Mouse (Mus musculus) midbrain, embryonic 10.5 days (tissue): ENCODE measurements around the gene Rab15. TPM values are rescaled to one million over a fixed set of nuclear protein-coding genes. Genes with fewer than 3 reads are reported as not detected.

Experiments used
- DNase-seq: peaks from one replicate; pipeline ENCODE4 v3.0.0-alpha.2; 2017; ENCODE audit warnings: low spot score
- H3K27ac ChIP-seq: fragments of 300-500 bp; sonication (generic); replicated peaks from 2 replicates; pipeline ENCODE4 v1.5.1; 2016; ENCODE audit warnings: mild to moderate bottlenecking
- H3K27me3 ChIP-seq: fragments of 300-500 bp; sonication (generic); 2 replicates; pipeline ENCODE4 v1.6.1; 2016; ENCODE audit warnings: low read depth, mild to moderate bottlenecking; ENCODE audit not compliant: poor library complexity, severe bottlenecking
- H3K36me3 ChIP-seq: fragments of 300-500 bp; sonication (generic); 2 replicates; pipeline ENCODE4 v1.6.1; 2016; ENCODE audit warnings: mild to moderate bottlenecking, moderate library complexity
- H3K4me1 ChIP-seq: fragments of 300-500 bp; sonication (generic); 2 replicates; pipeline ENCODE4 v1.6.1; 2016
- H3K4me3 ChIP-seq: fragments of 300-500 bp; sonication (generic); 2 replicates; pipeline ENCODE4 v1.5.1; 2016; ENCODE audit warnings: mild to moderate bottlenecking, moderate library complexity
- H3K9me3 ChIP-seq: fragments of 300-500 bp; sonication (generic); replicated peaks from 2 replicates; pipeline ENCODE4 v1.6.1; 2016; ENCODE audit warnings: mild to moderate bottlenecking
- WGBS: fragments of 180-500 bp; shearing (Covaris S2); methylation state at CpG from one replicate; pipeline ENCODE4 v1.1.7; 2016; 5-methylcytosine and 5-hydroxymethylcytosine counted together
- polyA plus RNA-seq: library from polyadenylated mRNA; unstranded; fragments of >200 nt; fragmentation: Nextera tagmentation; extraction: Ambion mirVana; gene quantifications from 2 replicates; pipeline ENCODE4 v1.2.1, GENCODE M21; 2016

Rab15 gene
- polyA plus RNA-seq, 1 experiment from 2014 or later = 14.5 TPM

DNA sequence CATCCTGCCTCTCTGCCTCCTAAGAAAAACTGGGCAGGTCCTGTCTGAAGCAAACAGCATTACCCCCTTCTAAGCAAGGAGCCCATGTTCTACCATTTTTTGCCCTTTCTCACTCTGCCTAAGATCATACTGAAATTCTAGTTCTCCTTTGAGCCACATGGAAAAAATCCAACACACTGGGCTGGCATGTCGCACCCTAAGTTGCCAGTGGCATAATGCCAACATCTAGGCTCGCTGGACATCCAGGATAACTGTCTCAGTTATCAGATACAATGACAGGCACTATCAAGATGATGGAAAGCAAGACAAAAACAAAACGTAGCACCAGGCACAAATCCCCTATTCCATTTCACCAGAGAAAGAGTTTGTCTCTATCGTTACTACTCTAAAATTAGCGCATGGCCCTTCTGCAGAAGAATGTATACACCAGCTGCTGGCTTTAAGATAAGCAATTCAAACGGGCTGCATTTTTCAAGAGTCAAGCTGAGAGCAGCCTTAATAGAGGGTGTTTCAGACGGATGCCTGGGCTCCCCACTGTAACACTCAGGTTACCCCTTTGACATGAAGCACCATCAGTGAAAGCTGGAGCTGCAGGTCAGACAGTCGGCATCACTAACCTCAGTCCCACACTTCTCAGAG, 32.1 kb downstream of the Rab15 start:
- H3K9me3 ChIP-seq = no peaks in the 10 kb centered on the region
- no peak for DNase-seq

DNA sequence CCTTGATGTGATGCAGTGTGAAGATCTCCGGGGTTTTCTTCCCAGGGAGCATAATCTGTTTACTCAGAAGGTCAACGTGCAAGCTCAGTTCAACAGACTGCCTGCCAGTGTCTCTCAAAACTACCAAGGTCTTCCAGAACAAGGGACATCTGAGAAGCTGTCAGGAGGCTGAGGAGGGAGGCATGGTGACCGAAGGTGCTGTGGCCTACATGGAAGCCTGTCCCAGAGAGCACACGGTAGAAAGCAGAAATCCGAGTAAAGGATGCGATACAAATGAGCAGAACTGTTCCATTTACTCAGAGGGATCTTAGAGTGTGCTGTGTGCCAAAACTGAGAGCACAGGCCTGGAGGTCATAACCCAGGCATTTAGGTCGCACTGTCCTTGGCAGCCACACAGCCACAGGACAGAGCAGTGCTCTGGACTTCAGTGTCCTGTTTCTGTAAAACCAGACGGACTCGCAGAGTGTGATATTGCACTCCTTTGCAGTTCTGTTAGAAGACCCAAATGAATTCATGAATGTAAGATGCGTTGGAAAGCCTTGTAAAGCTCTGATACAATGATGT, 38.6 kb downstream of the Rab15 start:
- H3K27ac ChIP-seq = peak overlapping the region; percentile 28; the same call in 1 of the 2 replicates
- no peaks in the 10 kb centered on the region for H3K27me3 ChIP-seq
- H3K36me3 ChIP-seq = no peaks in the 10 kb centered on the region
- peaks cover 18% of the 10 kb centered on the region for H3K4me1 ChIP-seq
- no peaks in the 10 kb centered on the region for H3K9me3 ChIP-seq
- DNase-seq = no peak
- WGBS = 75% methylated on average over 10 of the region's 10 CpGs
- H3K4me3 ChIP-seq = no peak overlapping the region

More for the DNA sequence above, 32.1 kb downstream of the Rab15 start:
- WGBS = 77% methylated on average over 8 of the region's 8 CpGs
- Histone ChIP-seq H3K27ac (no peak overlapping the region), H3K36me3 (no peaks in the 10 kb centered on the region), H3K4me1 (no peaks in the 10 kb centered on the region), H3K27me3 (no peaks in the 10 kb centered on the region), H3K4me3 (no peak overlapping the region)

GRCm38 (mm10) chr12:76780639-76781468, 41.9 kb downstream of the Rab15 start:
- WGBS = 69% methylated on average over 12 of the region's 12 CpGs
- Histone ChIP-seq H3K9me3 (no peaks in the 10 kb centered on the region), H3K4me1 (peaks cover 18% of the 10 kb centered on the region), H3K36me3 (peaks cover 4% of the 10 kb centered on the region), H3K27me3 (no peaks in the 10 kb centered on the region), H3K27ac (peak overlapping the region; percentile 50), H3K4me3 (no peak overlapping the region)
- no peak for DNase-seq

DNA sequence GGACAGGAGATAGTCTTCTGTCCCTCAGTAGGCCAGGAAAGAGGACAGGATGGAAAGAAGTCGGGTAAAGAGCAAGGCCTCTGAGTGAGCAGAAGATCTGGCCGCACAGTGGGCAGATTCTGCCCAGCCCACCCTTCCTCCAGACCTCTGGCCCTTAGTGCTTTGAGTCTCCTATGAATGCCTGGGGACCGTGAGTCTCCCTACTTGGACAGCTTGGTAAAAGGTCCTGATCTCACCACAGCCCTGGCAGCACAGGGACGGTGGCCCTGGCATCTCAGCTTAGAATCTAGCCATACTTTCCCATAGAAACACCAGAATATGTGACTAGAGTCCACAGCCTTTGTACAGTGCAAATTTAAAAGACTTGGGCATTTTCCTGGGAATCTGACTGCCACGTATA, 42.8 kb downstream of the Rab15 start:
- Histone ChIP-seq H3K27ac (no peak overlapping the region), H3K9me3 (no peaks in the 10 kb centered on the region), H3K4me3 (no peak overlapping the region), H3K4me1 (peaks cover 18% of the 10 kb centered on the region), H3K27me3 (no peaks in the 10 kb centered on the region), H3K36me3 (peaks cover 4% of the 10 kb centered on the region)
- DNase-seq = no peak
- WGBS = 84% methylated on average over 5 of the region's 5 CpGs

- Histone ChIP-seq H3K4me1 (peaks cover 8% of the 10 kb centered on the region), H3K9me3 (no peaks in the 10 kb centered on the region), H3K27me3 (no peaks in the 10 kb centered on the region), H3K36me3 (peaks cover 4% of the 10 kb centered on the region), H3K27ac (no peak overlapping the region), H3K4me3 (no peak overlapping the region)
- 89% methylated on average over 10 of the region's 10 CpGs for WGBS
- DNase-seq = no peak
Measured at GRCm38 (mm10) chr12:76778305-76779083, 44.2 kb downstream of the Rab15 start.

- H3K27me3 ChIP-seq = no peaks in the 10 kb centered on the region
- DNase-seq = no peak
- no peak overlapping the region for H3K27ac ChIP-seq
- no peaks in the 10 kb centered on the region for H3K9me3 ChIP-seq
- peaks cover 8% of the 10 kb centered on the region for H3K4me1 ChIP-seq
- H3K4me3 ChIP-seq = no peak overlapping the region
- H3K36me3 ChIP-seq = peaks cover 4% of the 10 kb centered on the region
Measured at GRCm38 (mm10) chr12:76777845-76778244, 44.9 kb downstream of the Rab15 start.

DNA sequence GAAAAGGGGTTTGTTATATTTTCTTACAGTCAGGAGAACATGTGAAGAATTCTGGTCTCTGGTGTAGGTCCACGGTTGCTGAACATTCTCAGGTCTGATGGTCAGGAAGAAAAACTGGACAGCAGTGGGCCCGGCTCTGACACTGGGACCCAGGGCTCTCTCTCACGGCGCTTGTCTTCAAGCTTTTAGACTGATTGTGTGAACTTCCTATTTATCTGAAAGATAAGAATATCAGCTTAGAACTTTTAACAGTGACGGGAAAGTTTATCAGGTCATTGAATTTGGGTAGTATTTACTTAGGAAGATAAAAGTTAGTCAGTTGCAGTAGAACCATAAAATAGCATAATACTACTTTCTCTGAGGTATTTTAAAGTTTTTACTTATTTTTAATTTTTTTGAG, 45.8 kb downstream of the Rab15 start:
- no peaks in the 10 kb centered on the region for H3K9me3 ChIP-seq
- 94% methylated on average over 5 of the region's 5 CpGs for WGBS
- no peak overlapping the region for H3K4me3 ChIP-seq
- DNase-seq = no peak
- H3K27ac ChIP-seq = no peak overlapping the region
- H3K27me3 ChIP-seq = no peaks in the 10 kb centered on the region
- H3K4me1 ChIP-seq = peaks cover 8% of the 10 kb centered on the region
- peaks cover 4% of the 10 kb centered on the region for H3K36me3 ChIP-seq

GRCm38 (mm10) chr12:76775132-76775531, 47.6 kb downstream of the Rab15 start:
- no peaks in the 10 kb centered on the region for H3K9me3 ChIP-seq
- H3K4me3 ChIP-seq = no peak overlapping the region
- no peak for DNase-seq
- WGBS = 62% methylated on average over 4 of the region's 4 CpGs
- peaks cover 4% of the 10 kb centered on the region for H3K36me3 ChIP-seq
- no peak overlapping the region for H3K27ac ChIP-seq
- no peaks in the 10 kb centered on the region for H3K4me1 ChIP-seq
- no peaks in the 10 kb centered on the region for H3K27me3 ChIP-seq

DNA sequence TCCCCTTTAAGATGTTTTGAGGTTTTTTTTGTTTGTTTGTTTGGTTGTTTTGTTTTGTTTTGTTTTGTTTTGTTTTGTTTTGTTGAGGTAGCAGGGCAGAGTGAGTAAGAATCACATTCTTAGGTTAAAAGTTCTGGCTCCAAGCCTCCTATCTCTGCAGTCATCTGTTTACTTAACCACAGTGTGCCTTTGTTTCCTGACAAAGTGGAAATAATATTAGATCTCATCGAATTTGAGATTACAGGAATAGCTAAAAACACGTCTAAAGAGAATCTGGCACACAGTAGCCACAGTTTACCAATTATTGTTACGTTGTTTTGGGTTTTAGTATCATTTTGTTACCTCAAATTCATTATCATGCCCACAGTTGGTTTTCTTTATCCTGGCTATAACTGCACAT, 48.1 kb downstream of the Rab15 start:
- DNase-seq = no peak
- Histone ChIP-seq H3K27ac (no peak overlapping the region), H3K4me1 (no peaks in the 10 kb centered on the region), H3K9me3 (no peaks in the 10 kb centered on the region), H3K36me3 (peaks cover 4% of the 10 kb centered on the region), H3K4me3 (no peak overlapping the region), H3K27me3 (no peaks in the 10 kb centered on the region)
- WGBS = 86% methylated on average over 3 of the region's 3 CpGs

- WGBS = 95% methylated on average over 5 of the region's 5 CpGs
Measured at GRCm38 (mm10) chr12:76771540-76771939, 51.2 kb downstream of the Rab15 start.

GRCm38 (mm10) chr12:76770841-76771500, 51.7 kb downstream of the Rab15 start:
- Histone ChIP-seq H3K4me3 (no peak overlapping the region), H3K4me1 (peaks cover 6% of the 10 kb centered on the region), H3K36me3 (no peaks in the 10 kb centered on the region), H3K27ac (no peak overlapping the region), H3K9me3 (no peaks in the 10 kb centered on the region), H3K27me3 (no peaks in the 10 kb centered on the region)
- 88% methylated on average over 5 of the region's 5 CpGs for WGBS
- no peak for DNase-seq

More at GRCm38 (mm10) chr12:76771540-76771939, 51.2 kb downstream of the Rab15 start:
- H3K4me1 ChIP-seq = peaks cover under 1% of the 10 kb centered on the region; the same call in 1 of the 2 replicates
- no peak overlapping the region for H3K27ac ChIP-seq
- H3K27me3 ChIP-seq = no peaks in the 10 kb centered on the region
- H3K4me3 ChIP-seq = no peak overlapping the region
- H3K36me3 ChIP-seq = no peaks in the 10 kb centered on the region
- H3K9me3 ChIP-seq = no peaks in the 10 kb centered on the region
- DNase-seq = no peak
